Comparison of ENCODE assay signal across 9 mouse cellular contexts in the genomic region with DNA sequence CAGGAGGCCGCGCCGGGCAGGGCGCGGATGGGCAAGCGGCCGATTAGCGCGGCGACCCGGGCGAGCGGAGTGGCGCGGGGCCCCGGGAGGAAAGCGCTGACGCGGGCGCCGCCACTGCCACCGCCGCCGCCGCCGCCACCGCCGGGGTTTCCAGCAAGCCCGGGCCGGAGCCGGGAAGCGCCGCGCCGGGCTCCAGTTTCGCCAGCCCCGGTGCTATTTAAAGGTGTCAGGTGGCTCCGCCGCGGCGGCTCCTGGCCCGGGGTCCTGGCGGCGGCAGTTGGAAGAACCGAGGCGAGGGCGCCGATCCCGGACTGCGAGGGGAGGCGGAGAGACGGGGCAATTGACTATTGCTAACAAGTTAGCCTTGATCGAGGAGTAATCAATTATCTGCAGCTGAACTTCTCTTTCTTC. TPM values are rescaled to one million over a fixed set of nuclear protein-coding genes. Genes with fewer than 3 reads are reported as not detected.
DNase-seq lines count a peak whose midpoint lies in the region; ATAC-seq lines count a peak whose summit lies in the region.
"Had no signal": no experiment of that assay in that cellular context is flagged by ENCODE, and none has a peak within 500 bp of the region (broad histone marks: within the 10 kb centered on the region; RNA-seq: fewer than 3 reads in every experiment).

No protein-coding gene starts in this region.

- intact Hi-C loops in heart, postnatal 25 days (cut with DNase I), result no loop called here

- under 1% methylated on average over 35 of the region's 53 CpGs for WGBS in heart, embryonic 11.5 days (ENCODE audit: insufficient replicate concordance)
- WGBS in embryonic facial prominence, embryonic 12.5 days, result under 1% methylated on average over 37 of the region's 53 CpGs
- under 1% methylated on average over 36 of the region's 53 CpGs for WGBS in hindbrain, embryonic 13.5 days
- WGBS in midbrain, embryonic 16.5 days, result 1% methylated on average over 28 of the region's 53 CpGs

- no peak for DNase-seq in heart, postnatal 25 days (ENCODE audit: low spot score)
- DNase-seq in Muller cell, postnatal 12 days (ENCODE audit: inconsistent ontology term), result no peak
- no peak for DNase-seq in cerebellum, adult 11-12 months

- ATAC-seq in heart, embryonic 11.5 days (replicated peaks; ENCODE audit: insufficient number of reproducible peaks, low FRiP score, low TSS enrichment), result no peak
- ATAC-seq in embryonic facial prominence, embryonic 12.5 days (ENCODE audit: insufficient number of reproducible peaks, insufficient read depth, low FRiP score, low TSS enrichment), result no peak
- ATAC-seq in hindbrain, embryonic 13.5 days (ENCODE audit: low FRiP score), result no peak
- no peak for ATAC-seq in midbrain, embryonic 16.5 days
- ATAC-seq in cerebellum, adult (ENCODE audit: insufficient number of reproducible peaks, low FRiP score, low TSS enrichment), result no peak

- H3K9ac ChIP-seq in heart, embryonic 11.5 days (ENCODE audit: low read depth, low read length), result no peak overlapping the region
- H3K9ac ChIP-seq in embryonic facial prominence, embryonic 12.5 days, result no peak overlapping the region
- peak overlapping the region; percentile 87 for H3K9ac ChIP-seq in hindbrain, embryonic 13.5 days
- H3K9ac ChIP-seq in midbrain, embryonic 16.5 days (ENCODE audit: low read depth, low read length), result no peak overlapping the region

- no peaks in the 10 kb centered on the region for H3K36me3 ChIP-seq in heart, embryonic 11.5 days (ENCODE audit: control insufficient read depth, insufficient read depth, low read length)
- H3K36me3 ChIP-seq in embryonic facial prominence, embryonic 12.5 days, result no peaks in the 10 kb centered on the region
- no peaks in the 10 kb centered on the region for H3K36me3 ChIP-seq in hindbrain, embryonic 13.5 days
- H3K36me3 ChIP-seq in midbrain, embryonic 16.5 days (ENCODE audit: control insufficient read depth, insufficient read depth, low read length), result no peaks in the 10 kb centered on the region

- H3K27me3 ChIP-seq in heart, embryonic 11.5 days (ENCODE audit: control insufficient read depth, insufficient read depth, low read length), result peaks cover 89% of the 10 kb centered on the region
- peaks cover 90% of the 10 kb centered on the region for H3K27me3 ChIP-seq in embryonic facial prominence, embryonic 12.5 days
- peaks cover 85% of the 10 kb centered on the region for H3K27me3 ChIP-seq in hindbrain, embryonic 13.5 days
- peaks cover 58% of the 10 kb centered on the region for H3K27me3 ChIP-seq in midbrain, embryonic 16.5 days (ENCODE audit: control insufficient read depth, insufficient read depth, low read depth, low read length)

- no peaks in the 10 kb centered on the region for H3K9me3 ChIP-seq in heart, embryonic 11.5 days (replicated peaks; ENCODE audit: control insufficient read depth, low read length)
- no peaks in the 10 kb centered on the region for H3K9me3 ChIP-seq in embryonic facial prominence, embryonic 12.5 days
- H3K9me3 ChIP-seq in hindbrain, embryonic 13.5 days, result no peaks in the 10 kb centered on the region
- H3K9me3 ChIP-seq in midbrain, embryonic 16.5 days (replicated peaks; ENCODE audit: control insufficient read depth, low read length, poor library complexity, severe bottlenecking), result no peaks in the 10 kb centered on the region

- H3K4me2 ChIP-seq in heart, embryonic 11.5 days, result peak overlapping the region; percentile 54
- H3K4me2 ChIP-seq in embryonic facial prominence, embryonic 12.5 days (replicated peaks), result peak overlapping the region; percentile 49
- H3K4me2 ChIP-seq in hindbrain, embryonic 13.5 days, result peak overlapping the region; percentile 64
- no peak overlapping the region for H3K4me2 ChIP-seq in midbrain, embryonic 16.5 days (ENCODE audit: low read length)

- peaks cover 23% of the 10 kb centered on the region for H3K4me1 ChIP-seq in heart, embryonic 11.5 days (ENCODE audit: control insufficient read depth, insufficient read depth, low read length)
- H3K4me1 ChIP-seq in embryonic facial prominence, embryonic 12.5 days, result peaks cover 18% of the 10 kb centered on the region
- H3K4me1 ChIP-seq in hindbrain, embryonic 13.5 days (replicated peaks), result peaks cover 44% of the 10 kb centered on the region
- H3K4me1 ChIP-seq in midbrain, embryonic 16.5 days (ENCODE audit: control insufficient read depth, insufficient read depth, low read length), result peaks cover 10% of the 10 kb centered on the region

- peak overlapping the region; percentile 43 for H3K4me3 ChIP-seq in heart, embryonic 11.5 days (ENCODE audit: low read depth, low read length)
- H3K4me3 ChIP-seq in embryonic facial prominence, embryonic 12.5 days, result peak overlapping the region; percentile 29
- peak overlapping the region; percentile 57 for H3K4me3 ChIP-seq in hindbrain, embryonic 13.5 days
- peak overlapping the region; percentile 9 for H3K4me3 ChIP-seq in midbrain, embryonic 16.5 days (ENCODE audit: low read depth, low read length)
- H3K4me3 ChIP-seq: erythroblast, embryonic 14.5 days had no signal

- no peak overlapping the region for H3K27ac ChIP-seq in heart, embryonic 11.5 days (ENCODE audit: low read depth, low read length)
- no peak overlapping the region for H3K27ac ChIP-seq in embryonic facial prominence, embryonic 12.5 days
- H3K27ac ChIP-seq in hindbrain, embryonic 13.5 days, result peak overlapping the region; percentile 97
- no peak overlapping the region for H3K27ac ChIP-seq in midbrain, embryonic 16.5 days (ENCODE audit: low read length)

RNA-seq across cellular contexts. Expression of gene Lbx1, which starts 0.3 kb away (rescaled TPM):
- polyA plus RNA-seq in heart, embryonic 11.5 days (2014; fragmentation: Nextera tagmentation; extraction: Ambion mirVana), result 0.08 and 0.16 TPM in 2 replicates
- total RNA-seq in heart, postnatal 25 days (2021), result under 1 TPM in 1 of 2 experiments, not detected in 1; 0.29 TPM
- polyA plus RNA-seq in embryonic facial prominence, embryonic 12.5 days (2016; fragmentation: Nextera tagmentation; extraction: Ambion mirVana), result 0.64 and 1.2 TPM in 2 replicates
- 9.5 and 11.8 TPM in 2 replicates for polyA plus RNA-seq in hindbrain, embryonic 13.5 days (2015; fragmentation: Nextera tagmentation; extraction: Ambion mirVana)
- polyA plus RNA-seq in midbrain, embryonic 16.5 days (2015; fragmentation: Nextera tagmentation; extraction: Ambion mirVana), result 0.07 and 0.08 TPM in 2 replicates
- polyA plus RNA-seq: erythroblast, embryonic 14.5 days had no signal
